Mouse (Mus musculus) hindlimb bud, embryonic 11.5 days (tissue): ENCODE results near the gene Gm13539.
"Not testable (repeated sequence)": the region's sequence is repeated elsewhere in the genome, so short reads cannot be mapped to it uniquely, and the experiment has no call there.

Experiments used
- DNase-seq: peaks from one replicate; pipeline ENCODE4 v3.0.0-alpha.2; 2012; ENCODE audit warnings: low read depth, low spot score; ENCODE audit errors: extremely low spot score

The Gm13539 gene

DNA sequence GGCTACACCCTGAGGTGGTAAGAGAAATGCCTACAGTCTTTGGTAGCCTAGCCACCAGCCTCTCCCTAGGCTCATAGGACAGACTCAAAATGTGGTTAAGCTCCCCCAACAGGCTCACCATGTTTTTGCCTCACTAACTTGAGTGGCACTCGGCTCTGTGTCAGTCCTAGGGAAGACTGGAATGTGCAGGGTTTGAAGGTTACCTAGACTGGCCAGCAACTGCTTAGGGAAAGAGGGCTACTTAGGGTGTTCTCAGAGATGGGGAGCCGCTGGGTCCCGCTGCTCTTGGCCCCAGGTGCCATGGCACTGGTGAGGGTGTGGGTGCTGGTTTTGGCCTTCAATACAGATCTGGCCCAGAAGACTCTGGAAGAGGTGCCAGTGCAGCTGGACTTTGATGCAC lies at the start of gene Gm13539:
Gene Gm13539, plus strand, starts transcription at position 301 of the 400 bp plus-strand sequence.
- no peak for DNase-seq

DNA sequence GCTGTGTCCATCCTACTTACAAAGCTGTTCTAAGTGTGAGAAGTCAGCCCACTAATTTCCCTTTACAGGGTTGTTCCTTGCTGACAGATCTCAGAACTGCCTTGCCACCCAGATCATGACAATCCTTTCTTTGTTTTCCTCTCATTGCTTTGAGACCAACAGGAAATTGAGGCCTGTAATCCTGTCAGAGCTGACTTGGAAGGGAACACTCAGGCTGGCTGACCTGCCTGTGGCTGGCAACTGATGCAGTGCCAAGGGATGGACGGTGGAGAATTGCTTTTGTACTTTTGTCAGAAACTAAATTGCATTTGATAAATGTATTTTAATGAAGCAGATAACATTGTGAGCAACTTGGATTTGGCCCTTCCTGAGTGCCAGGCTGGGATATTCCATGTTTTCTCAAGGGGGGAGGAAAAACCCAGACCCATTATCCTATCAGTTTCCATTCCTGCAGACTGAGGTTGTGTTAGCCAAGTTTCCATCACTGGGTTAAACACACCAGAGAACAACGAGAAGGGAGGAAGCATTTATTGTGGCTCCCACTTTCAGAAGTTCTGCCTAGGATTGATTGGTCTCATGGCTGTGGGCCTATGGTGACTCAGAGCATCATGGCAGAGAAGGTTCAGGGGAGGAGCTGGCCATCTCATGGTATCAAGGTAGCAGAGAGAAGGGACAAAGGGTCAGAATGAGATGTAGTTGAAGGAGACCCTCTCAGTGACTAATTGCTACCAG lies 48.7 kb upstream of the Gm13539 start:
- DNase-seq: no peak

DNA sequence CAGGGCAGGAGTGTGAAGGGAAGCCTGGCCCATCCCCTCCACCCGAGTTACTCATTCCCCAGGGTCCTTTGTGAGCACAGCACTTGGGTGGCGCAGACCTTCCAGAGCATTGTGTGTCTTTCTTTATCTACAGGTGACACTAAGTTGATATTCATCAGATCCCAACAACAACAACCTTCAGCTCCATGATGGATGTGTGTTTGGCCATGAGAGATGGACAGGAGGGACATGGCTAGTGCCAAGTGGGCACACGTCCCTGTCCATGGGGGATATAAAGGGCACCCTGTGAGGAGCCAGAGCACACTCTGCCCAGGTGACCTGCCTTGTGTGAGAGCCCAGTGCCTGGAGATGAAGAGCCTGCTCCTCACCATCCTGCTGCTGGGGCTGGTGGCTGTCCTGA lies 45.3 kb upstream of the Gm13539 start, which contains the start of gene Obp2b:
Gene Obp2b, plus strand, starts transcription at position 301 of the 400 bp plus-strand sequence.
- not testable (repeated sequence) for DNase-seq

GRCm38 (mm10) chr2:25741671-25742070 lies 40.4 kb upstream of the Gm13539 start:
- no peak for DNase-seq

DNA sequence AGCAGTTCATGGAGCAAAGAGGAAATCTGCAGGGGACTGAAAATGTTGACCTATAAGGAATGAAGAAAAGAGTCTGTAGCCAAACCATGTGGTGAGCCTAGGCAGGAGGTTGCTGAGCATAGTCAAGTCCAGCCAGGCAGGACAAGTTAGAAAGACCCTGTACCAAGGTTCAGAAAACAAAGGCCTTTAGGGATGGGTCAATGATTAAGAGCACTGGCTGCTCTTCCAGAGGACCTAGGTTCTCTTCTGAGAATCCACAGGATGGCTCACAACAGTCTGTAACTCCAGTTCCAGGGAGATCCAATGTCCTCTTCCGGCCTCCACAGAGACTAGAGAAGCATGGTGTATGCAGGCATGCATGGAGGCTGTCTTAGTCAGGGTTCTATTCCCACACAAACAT lies 27.9 kb upstream of the Gm13539 start:
- no peak for DNase-seq

- no peak for DNase-seq
Observed at GRCm38 (mm10) chr2:25758064-25758625, 23.9 kb upstream of the Gm13539 start.

GRCm38 (mm10) chr2:25765269-25765668 lies 16.8 kb upstream of the Gm13539 start, which contains the start of gene Lcn3:
TSS of gene Lcn3 (plus strand) at chr2:25765569.
- no peak for DNase-seq

DNA sequence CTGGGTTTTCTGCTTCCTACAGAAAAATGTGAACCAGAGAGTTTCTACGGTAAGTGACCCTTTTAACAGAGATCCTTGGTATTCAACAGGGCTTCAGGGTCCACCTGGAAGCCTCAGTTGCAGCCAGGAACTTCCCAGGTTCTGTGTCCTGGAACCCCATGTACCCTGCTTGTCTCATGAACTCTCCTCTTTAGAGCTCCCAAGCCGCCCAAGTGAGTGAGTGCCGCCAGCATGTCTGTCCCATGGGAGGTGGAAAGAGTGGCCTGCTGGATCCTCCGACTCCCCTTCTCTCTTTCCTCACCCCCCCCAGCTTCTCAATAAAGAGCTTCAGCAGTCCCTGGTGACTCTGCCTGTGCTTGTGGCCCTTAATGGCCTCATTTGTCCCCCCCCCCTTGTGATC lies 14.3 kb upstream of the Gm13539 start:
- DNase-seq: no peak

GRCm38 (mm10) chr2:25773507-25773906 lies 8.6 kb upstream of the Gm13539 start:
- no peak for DNase-seq

DNA sequence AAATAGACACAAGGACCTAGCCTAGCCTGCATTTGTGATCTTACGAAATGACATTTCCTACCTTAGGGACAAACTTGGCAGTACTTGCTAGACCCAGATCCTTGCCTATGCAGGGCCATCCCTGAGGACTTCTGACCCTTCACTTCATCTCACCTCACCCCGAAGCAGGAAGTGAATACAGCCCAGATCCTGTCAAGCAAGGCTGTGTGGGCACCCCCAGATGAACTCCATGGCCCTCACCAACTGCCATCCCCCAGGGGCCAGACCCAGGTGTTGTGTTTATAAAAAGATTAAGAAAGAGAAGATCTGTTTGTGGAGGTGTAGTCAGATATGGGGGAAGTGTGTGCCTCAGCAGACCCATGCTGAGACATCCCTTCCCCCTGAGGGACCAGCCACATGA lies 7.4 kb upstream of the Gm13539 start:
- no peak for DNase-seq

DNA sequence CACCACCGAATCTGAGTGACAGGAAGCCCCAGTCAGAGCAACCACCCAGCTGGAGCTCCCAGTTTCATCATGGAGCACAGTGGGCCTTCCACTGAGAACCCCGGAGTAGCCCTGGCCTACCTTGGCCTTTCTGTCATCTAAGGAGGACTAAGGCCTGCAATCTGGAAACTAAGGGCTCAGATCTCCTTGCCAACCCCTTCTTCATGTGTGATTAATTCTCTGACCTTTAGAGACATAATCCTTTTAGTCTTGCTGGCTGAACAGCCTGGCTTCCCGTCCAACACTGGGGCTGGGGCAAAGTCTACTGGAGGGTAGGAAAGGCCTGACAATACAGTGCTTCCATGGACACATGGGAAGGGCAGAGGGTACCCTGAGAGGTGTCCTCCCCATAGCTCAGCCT lies 6.1 kb upstream of the Gm13539 start:
- no peak for DNase-seq

- no peak for DNase-seq
Observed at GRCm38 (mm10) chr2:25776717-25777116, 5.3 kb upstream of the Gm13539 start, which contains the start of gene Lcn11. TSS of gene Lcn11 (plus strand) at chr2:25777017.

GRCm38 (mm10) chr2:25779076-25779475 lies 3.0 kb upstream of the Gm13539 start:
- DNase-seq: no peak

- DNase-seq: no peak
Observed at GRCm38 (mm10) chr2:25780921-25781320, 1.1 kb upstream of the Gm13539 start.

- no peak for DNase-seq
Observed at GRCm38 (mm10) chr2:25785573-25786322, 3.7 kb downstream of the Gm13539 start.

DNA sequence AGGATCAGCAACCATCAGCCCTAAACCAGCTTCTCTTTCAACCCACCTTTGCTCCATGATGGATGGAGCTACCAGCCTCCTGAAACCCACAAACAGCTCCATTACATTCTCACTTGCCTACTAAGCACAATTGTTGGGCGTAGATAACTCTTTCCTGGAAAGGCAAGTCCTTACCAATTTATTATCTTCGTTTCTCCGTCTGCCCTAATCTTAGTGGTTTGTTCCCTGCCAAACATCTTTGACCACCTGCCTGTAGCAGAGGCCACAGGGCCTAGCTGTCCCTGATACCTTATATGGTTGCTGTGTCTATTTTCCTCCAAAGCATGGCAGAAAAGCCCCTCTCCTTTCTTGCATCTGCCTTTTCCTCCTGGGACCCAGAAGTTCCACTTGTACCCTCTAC lies 7.0 kb downstream of the Gm13539 start:
- no peak for DNase-seq

GRCm38 (mm10) chr2:25797635-25798034 lies 15.6 kb downstream of the Gm13539 start:
- DNase-seq: no peak

DNA sequence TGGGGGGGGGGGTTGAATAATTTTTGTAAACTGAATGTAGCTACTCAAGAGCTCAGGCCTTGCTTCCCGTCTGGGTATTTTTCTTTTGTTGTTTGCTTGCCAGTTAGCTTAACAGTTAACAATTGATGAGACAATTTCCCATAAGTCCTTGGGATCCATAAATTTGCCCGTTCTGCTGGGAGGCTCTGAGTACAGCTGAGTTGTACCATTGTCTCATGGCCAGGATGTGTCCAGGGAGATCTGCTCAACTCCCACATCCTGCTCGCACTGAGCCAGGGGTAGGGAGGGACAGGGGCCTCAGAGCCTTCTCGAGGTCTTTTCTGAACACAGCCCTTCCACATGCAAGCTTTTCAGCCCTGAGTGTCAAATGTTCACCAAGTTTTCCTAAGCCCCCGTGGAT lies 16.0 kb downstream of the Gm13539 start:
- DNase-seq: no peak

DNA sequence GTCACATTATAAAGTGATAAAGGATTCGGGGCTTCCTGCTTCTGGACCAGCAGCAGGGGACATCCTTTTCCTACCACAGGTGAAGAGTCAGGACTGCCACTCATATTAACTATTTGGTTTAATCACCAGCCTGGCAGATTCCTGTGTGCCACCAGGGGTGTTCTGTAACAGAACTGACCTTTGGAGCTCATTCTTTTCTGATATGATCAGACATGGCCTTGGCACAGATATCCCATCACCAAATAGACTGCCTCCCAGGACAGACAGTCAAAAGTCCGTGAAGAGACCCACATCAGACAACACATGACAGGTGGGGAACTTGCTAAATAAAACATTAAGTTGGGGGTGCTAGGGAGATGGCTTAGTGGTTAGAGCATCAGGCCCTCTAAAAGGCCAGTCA lies 29.7 kb downstream of the Gm13539 start:
- DNase-seq: no peak

DNA sequence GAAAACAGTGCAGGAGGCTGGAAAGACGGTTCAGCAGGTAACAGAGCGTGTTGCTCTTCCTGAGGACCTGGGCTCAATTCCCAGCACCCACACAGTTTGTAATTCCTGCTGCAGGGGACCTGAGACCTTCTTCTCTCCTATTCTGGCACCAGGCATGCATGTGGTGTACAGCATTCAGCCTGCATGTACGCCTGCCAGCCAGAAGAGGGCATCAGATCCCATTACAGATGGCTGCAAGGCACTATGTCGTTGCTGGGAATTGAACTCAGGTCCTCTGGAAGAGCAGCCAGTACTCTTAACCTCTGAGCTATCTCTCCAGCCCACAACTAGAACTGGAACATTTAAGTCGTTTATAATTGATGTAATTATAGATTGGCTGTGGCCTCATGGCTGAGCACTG lies 31.3 kb downstream of the Gm13539 start:
- no peak for DNase-seq

- not testable (repeated sequence) for DNase-seq
Observed at GRCm38 (mm10) chr2:25815748-25816147, 33.7 kb downstream of the Gm13539 start, which contains the start of gene Glt6d1. TSS of gene Glt6d1 (minus strand) at chr2:25815848.

DNA sequence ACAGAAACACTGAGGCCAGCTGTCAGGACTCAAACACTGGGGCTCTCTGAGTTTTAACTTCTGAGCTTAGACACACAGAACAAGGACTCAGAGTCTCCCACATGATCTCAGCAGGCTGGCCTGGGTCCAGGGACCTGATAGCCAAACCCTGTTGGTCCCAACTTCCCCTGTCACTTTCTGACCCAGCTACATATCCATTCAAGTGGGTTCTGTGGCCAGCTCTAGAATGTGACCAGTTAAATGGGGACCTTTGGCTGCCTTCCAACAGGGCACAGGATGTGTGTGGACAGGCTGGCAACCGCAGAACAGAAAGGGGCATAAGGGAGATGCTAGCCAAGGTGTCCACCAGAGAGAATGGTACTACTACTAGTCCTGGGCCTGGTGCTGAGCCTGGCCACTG lies 40.7 kb downstream of the Gm13539 start, which contains the start of gene Lcn9:
Gene Lcn9, plus strand, starts transcription at position 348 of the 400 bp plus-strand sequence.
- DNase-seq: no peak
